8 mouse cellular contexts compared by ENCODE assay signal in the genomic region with DNA sequence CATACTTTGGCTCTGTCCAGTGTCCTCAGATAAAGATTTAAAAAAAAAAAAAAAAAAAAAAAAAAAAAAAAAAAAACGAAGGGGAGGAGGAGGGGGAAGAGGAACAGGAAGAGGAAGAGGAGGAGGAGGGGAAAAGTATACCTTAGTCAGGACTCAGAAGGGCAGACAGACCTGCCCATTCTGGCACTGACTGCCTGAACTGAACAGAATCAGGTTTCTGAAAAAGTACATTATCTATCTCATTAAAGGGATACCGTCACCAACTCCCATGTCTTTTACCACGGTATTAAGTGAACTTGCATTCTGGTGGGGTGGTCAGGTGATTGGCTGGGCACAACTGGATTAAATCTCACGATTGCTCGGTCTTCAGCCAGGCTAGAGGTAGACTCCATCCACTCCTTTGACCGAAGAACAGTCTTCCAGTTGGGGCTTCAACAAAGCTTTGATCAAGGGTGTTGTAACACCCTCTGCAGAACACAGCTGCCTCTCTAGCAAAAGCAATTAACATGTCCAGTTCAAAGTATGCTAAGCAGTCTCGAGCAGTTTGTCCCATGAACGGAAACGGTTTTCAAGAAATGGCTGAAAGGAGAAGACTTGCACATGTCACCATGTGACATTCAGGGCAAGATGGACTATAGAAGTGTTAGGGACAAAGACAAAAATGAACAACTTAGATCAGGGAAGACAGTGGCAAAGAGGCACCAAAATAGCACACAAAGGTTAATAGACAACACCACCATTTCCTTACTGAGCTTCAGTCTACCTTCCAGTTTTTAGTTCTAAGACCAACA. TPM values are rescaled to one million over a fixed set of nuclear protein-coding genes. Genes with fewer than 3 reads are reported as not detected.
DNase-seq lines count a peak whose midpoint lies in the region; ATAC-seq and TF ChIP-seq lines count a peak whose summit lies in the region.

No protein-coding gene starts in this region.

- no peaks in the 10 kb centered on the region for H3K36me3 ChIP-seq in megakaryocyte, embryonic 14.5 days (replicated peaks; ENCODE audit: low read length)
- no peaks in the 10 kb centered on the region for H3K36me3 ChIP-seq in forebrain, embryonic 10.5 days (replicated peaks)
- H3K36me3 ChIP-seq in limb, embryonic 14.5 days (ENCODE audit: control insufficient read depth, insufficient read depth, low read length), result no peaks in the 10 kb centered on the region
- H3K36me3 ChIP-seq in stomach, embryonic 15.5 days, result no peaks in the 10 kb centered on the region

- no peak for ATAC-seq in megakaryocyte, adult 5-6 weeks (ENCODE audit: poor library complexity, severe bottlenecking)
- no peak for ATAC-seq in limb, embryonic 14.5 days (ENCODE audit: low FRiP score, low read depth)
- ATAC-seq in stomach, embryonic 15.5 days (ENCODE audit: insufficient read depth, low FRiP score, low read depth), result no peak

- no peak for TF ChIP-seq POLR2A in limb, embryonic 14.5 days (IDR thresholded peaks at IDR 0.05; ENCODE audit: borderline replicate concordance, extremely low read depth, insufficient read depth, insufficient read length)

- H3K4me1 ChIP-seq in megakaryocyte, embryonic 14.5 days, result peaks cover 37% of the 10 kb centered on the region
- peaks cover 20% of the 10 kb centered on the region for H3K4me1 ChIP-seq in forebrain, embryonic 10.5 days
- H3K4me1 ChIP-seq in limb, embryonic 14.5 days (ENCODE audit: control insufficient read depth, insufficient read depth, low read length), result peaks cover 14% of the 10 kb centered on the region
- H3K4me1 ChIP-seq in stomach, embryonic 15.5 days, result peaks cover 7% of the 10 kb centered on the region; the same call in 1 of the 2 replicates

- H3K4me2 ChIP-seq in limb, embryonic 14.5 days (replicated peaks; ENCODE audit: low read depth, low read length, severe bottlenecking), result peak overlapping the region; percentile 84
- H3K4me2 ChIP-seq in stomach, embryonic 15.5 days, result peak overlapping the region; percentile 88

- 94% methylated on average over 8 of the region's 9 CpGs for WGBS in forebrain, embryonic 10.5 days
- 89% methylated on average over 9 of the region's 9 CpGs for WGBS in limb, embryonic 14.5 days
- WGBS in stomach, embryonic 15.5 days, result 92% methylated on average over 8 of the region's 9 CpGs

- H3K9ac ChIP-seq in limb, embryonic 14.5 days (ENCODE audit: low read depth, low read length, severe bottlenecking), result peak overlapping the region; percentile 88; the same call in 1 of the 2 replicates
- no peak overlapping the region for H3K9ac ChIP-seq in stomach, embryonic 15.5 days

- peak overlapping the region; percentile 94 for H3K4me3 ChIP-seq in megakaryocyte, embryonic 14.5 days (replicated peaks)
- H3K4me3 ChIP-seq in forebrain, embryonic 10.5 days, result peak overlapping the region; percentile 88
- H3K4me3 ChIP-seq in limb, embryonic 14.5 days (replicated peaks; ENCODE audit: low read length), result peak overlapping the region; percentile 85
- peak overlapping the region; percentile 64 for H3K4me3 ChIP-seq in stomach, embryonic 15.5 days (replicated peaks)

- no peak for DNase-seq in forebrain, embryonic 10.5 days (ENCODE audit: extremely low spot score, low spot score)
- DNase-seq in limb, embryonic 14.5 days (ENCODE audit: low spot score), result no peak
- DNase-seq in right cerebral cortex, adult 18-20 months, result no peak
- DNase-seq in spleen, postnatal 36 days (ENCODE audit: low spot score in 2 of 2), result no peak
- no peak for DNase-seq in kidney, adult 18-20 months

- peaks cover 6% of the 10 kb centered on the region for H3K27me3 ChIP-seq in megakaryocyte, embryonic 14.5 days (replicated peaks)
- no peaks in the 10 kb centered on the region for H3K27me3 ChIP-seq in forebrain, embryonic 10.5 days (ENCODE audit: poor library complexity, severe bottlenecking)
- H3K27me3 ChIP-seq in limb, embryonic 14.5 days (ENCODE audit: control insufficient read depth, insufficient read depth, low read length), result no peaks in the 10 kb centered on the region
- no peaks in the 10 kb centered on the region for H3K27me3 ChIP-seq in stomach, embryonic 15.5 days (replicated peaks)

- H3K9me3 ChIP-seq in megakaryocyte, embryonic 14.5 days, result no peaks in the 10 kb centered on the region
- no peaks in the 10 kb centered on the region for H3K9me3 ChIP-seq in forebrain, embryonic 10.5 days
- H3K9me3 ChIP-seq in limb, embryonic 14.5 days (ENCODE audit: control insufficient read depth, low read length), result no peaks in the 10 kb centered on the region
- no peaks in the 10 kb centered on the region for H3K9me3 ChIP-seq in stomach, embryonic 15.5 days

- peak overlapping the region; percentile 93 for H3K27ac ChIP-seq in forebrain, embryonic 10.5 days
- no peak overlapping the region for H3K27ac ChIP-seq in limb, embryonic 14.5 days (replicated peaks; ENCODE audit: low read depth, low read length)
- no peak overlapping the region for H3K27ac ChIP-seq in stomach, embryonic 15.5 days

RNA-seq across cellular contexts. Expression of gene Zfp202, which starts 0.8 kb away (rescaled TPM):
- 0.17 TPM in 1 of 2 replicates, not detected in the other for polyA plus RNA-seq in megakaryocyte, embryonic 14.5 days (2012; ENCODE audit: insufficient read depth, low replicate concordance)
- 1.9 and 2.0 TPM in 2 replicates for total RNA-seq in megakaryocyte, adult 5-6 weeks (2015)
- 1.4 and 1.6 TPM in 2 replicates for total RNA-seq in megakaryocyte, adult 5-6 weeks (2017)
- polyA plus RNA-seq in forebrain, embryonic 10.5 days (2016; fragmentation: Nextera tagmentation; extraction: Ambion mirVana), result 7.5 and 8.1 TPM in 2 replicates
- 5.6 and 6.3 TPM in 2 replicates for polyA plus RNA-seq in limb, embryonic 14.5 days (2012; rRNA removed)
- 6.3 and 6.7 TPM in 2 replicates for polyA plus RNA-seq in limb, embryonic 14.5 days (2014; fragmentation: Nextera tagmentation; extraction: Ambion mirVana)
- 4.2 and 4.7 TPM in 2 replicates for polyA plus RNA-seq in stomach, embryonic 15.5 days (2015; fragmentation: Nextera tagmentation; extraction: Ambion mirVana)

RNA-seq across cellular contexts. Expression of gene Olfr986, which starts 10.6 kb away (rescaled TPM):
- polyA plus RNA-seq in megakaryocyte, embryonic 14.5 days (2012; ENCODE audit: insufficient read depth, low replicate concordance), result not detected in 2 replicates
- total RNA-seq in megakaryocyte, adult 5-6 weeks (2015), result not detected in 2 replicates
- total RNA-seq in megakaryocyte, adult 5-6 weeks (2017), result not detected in 2 replicates
- not detected in 2 replicates for polyA plus RNA-seq in forebrain, embryonic 10.5 days (2016; fragmentation: Nextera tagmentation; extraction: Ambion mirVana)
- not detected in 2 replicates for polyA plus RNA-seq in limb, embryonic 14.5 days (2012; rRNA removed)
- polyA plus RNA-seq in limb, embryonic 14.5 days (2014; fragmentation: Nextera tagmentation; extraction: Ambion mirVana), result not detected in 2 replicates
- not detected in 2 replicates for polyA plus RNA-seq in stomach, embryonic 15.5 days (2015; fragmentation: Nextera tagmentation; extraction: Ambion mirVana)

RNA-seq across cellular contexts. Expression of gene Tmem225, which starts 43.4 kb away (rescaled TPM):
- not detected in 2 replicates for polyA plus RNA-seq in megakaryocyte, embryonic 14.5 days (2012; ENCODE audit: insufficient read depth, low replicate concordance)
- total RNA-seq in megakaryocyte, adult 5-6 weeks (2015), result not detected in 2 replicates
- total RNA-seq in megakaryocyte, adult 5-6 weeks (2017), result not detected in 2 replicates
- not detected in 2 replicates for polyA plus RNA-seq in forebrain, embryonic 10.5 days (2016; fragmentation: Nextera tagmentation; extraction: Ambion mirVana)
- polyA plus RNA-seq in limb, embryonic 14.5 days (2012; rRNA removed), result not detected in 2 replicates
- polyA plus RNA-seq in limb, embryonic 14.5 days (2014; fragmentation: Nextera tagmentation; extraction: Ambion mirVana), result not detected in 2 replicates
- polyA plus RNA-seq in stomach, embryonic 15.5 days (2015; fragmentation: Nextera tagmentation; extraction: Ambion mirVana), result not detected in 2 replicates
